Mouse (Mus musculus) erythroblast, adult 5-6 weeks (primary cell): ENCODE measurements around the gene Zfp503. TPM values are rescaled to one million over a fixed set of nuclear protein-coding genes. Genes with fewer than 3 reads are reported as not detected.

Experiments used
- ATAC-seq: replicated peaks from 2 replicates; pipeline ENCODE4 v1.8.0; 2016; ENCODE audit warnings: moderate number of reproducible peaks, mild to moderate bottlenecking, moderate TSS enrichment, inconsistent platforms; ENCODE audit not compliant: poor library complexity, low FRiP score, severe bottlenecking
- total RNA-seq, 2 experiments: library from RNA; stranded (forward) in 1 of 2; stranded (reverse) in 1 of 2; fragments of 150-400 nt in 1 of 2; fragments of 200-764, 138-1000 nt in 1 of 2; gene quantifications; 2 replicates each; pipeline versions ENCODE4 v1.2.3 to v1.2.4; 2015 to 2017; ENCODE audit warnings: low replicate concordance in 2 of 2

Gene Zfp503
- total RNA-seq, 2 experiments from 2014 or later: 0.38 to 0.60 TPM

GRCm38 (mm10) chr14:21994061-21994990, 4.9 kb upstream of the Zfp503 start:
- no peak for ATAC-seq

- ATAC-seq: no peak
These were observed 4.1 kb upstream of the Zfp503 start for GRCm38 (mm10) chr14:21993251-21994060.

- ATAC-seq: no peak
These were observed 3.0 kb upstream of the Zfp503 start for GRCm38 (mm10) chr14:21992321-21992885.

GRCm38 (mm10) chr14:21991856-21992255, 2.5 kb upstream of the Zfp503 start:
- ATAC-seq: no peak

- ATAC-seq: no peak
These were observed 1.9 kb upstream of the Zfp503 start for GRCm38 (mm10) chr14:21991251-21991780.

- ATAC-seq: no peak
These were observed 1.1 kb upstream of the Zfp503 start for GRCm38 (mm10) chr14:21990321-21991021.

- ATAC-seq: no peak
These were observed 667 bp downstream of the Zfp503 start for GRCm38 (mm10) chr14:21988577-21989290.

- ATAC-seq: no peak
These were observed 1.5 kb downstream of the Zfp503 start for GRCm38 (mm10) chr14:21987660-21988576.

- no peak for ATAC-seq
These were observed 2.4 kb downstream of the Zfp503 start for GRCm38 (mm10) chr14:21986733-21987659.

GRCm38 (mm10) chr14:21985981-21986732, 3.2 kb downstream of the Zfp503 start:
- no peak for ATAC-seq

- no peak for ATAC-seq
These were observed 3.9 kb downstream of the Zfp503 start for GRCm38 (mm10) chr14:21985426-21985931.

GRCm38 (mm10) chr14:21984757-21985425, 4.5 kb downstream of the Zfp503 start:
- ATAC-seq: no peak

- no peak for ATAC-seq
These were observed 5.3 kb downstream of the Zfp503 start for GRCm38 (mm10) chr14:21983950-21984730.

- ATAC-seq: no peak
These were observed 6.0 kb downstream of the Zfp503 start for GRCm38 (mm10) chr14:21983311-21983949.
